Mouse (Mus musculus) cerebellum, postnatal 36 days (tissue): ENCODE results near the gene Sh2d1b2.

Source experiments
- DNase-seq, 2 experiments: peaks; one replicate each; pipeline ENCODE4 v3.0.0; 2021 to 2022; ENCODE audit warnings: mixed read lengths in 2 of 2

Sh2d1b2 gene

GRCm38 (mm10) chr1:170282415-170283129 lies 50.0 kb downstream of the Sh2d1b2 start:
- DNase-seq, result no peak

- DNase-seq, result peak; percentile 47 to 67
Measured at GRCm38 (mm10) chr1:170292239-170292951, 59.8 kb downstream of the Sh2d1b2 start.

- DNase-seq, result no peak
Measured at GRCm38 (mm10) chr1:170293257-170293656, 60.7 kb downstream of the Sh2d1b2 start.

GRCm38 (mm10) chr1:170294786-170295570 lies 62.4 kb downstream of the Sh2d1b2 start:
- no peak for DNase-seq

- no peak for DNase-seq
Measured at GRCm38 (mm10) chr1:170299496-170299895, 66.9 kb downstream of the Sh2d1b2 start.

- no peak for DNase-seq
Measured at GRCm38 (mm10) chr1:170301686-170302085, 69.1 kb downstream of the Sh2d1b2 start.

- no peak for DNase-seq
Measured at GRCm38 (mm10) chr1:170302456-170302855, 69.9 kb downstream of the Sh2d1b2 start.

- no peak for DNase-seq
Measured at GRCm38 (mm10) chr1:170303103-170303502, 70.6 kb downstream of the Sh2d1b2 start.
